Mouse (Mus musculus): ENCODE data around the gene Nbr1. TPM values are rescaled to one million over a fixed set of nuclear protein-coding genes. Genes with fewer than 3 reads are reported as not detected.

The Nbr1 gene
- total and polyA plus RNA-seq, 2 experiments from 2014 or later, result 64.7 to 141 TPM

DNA sequence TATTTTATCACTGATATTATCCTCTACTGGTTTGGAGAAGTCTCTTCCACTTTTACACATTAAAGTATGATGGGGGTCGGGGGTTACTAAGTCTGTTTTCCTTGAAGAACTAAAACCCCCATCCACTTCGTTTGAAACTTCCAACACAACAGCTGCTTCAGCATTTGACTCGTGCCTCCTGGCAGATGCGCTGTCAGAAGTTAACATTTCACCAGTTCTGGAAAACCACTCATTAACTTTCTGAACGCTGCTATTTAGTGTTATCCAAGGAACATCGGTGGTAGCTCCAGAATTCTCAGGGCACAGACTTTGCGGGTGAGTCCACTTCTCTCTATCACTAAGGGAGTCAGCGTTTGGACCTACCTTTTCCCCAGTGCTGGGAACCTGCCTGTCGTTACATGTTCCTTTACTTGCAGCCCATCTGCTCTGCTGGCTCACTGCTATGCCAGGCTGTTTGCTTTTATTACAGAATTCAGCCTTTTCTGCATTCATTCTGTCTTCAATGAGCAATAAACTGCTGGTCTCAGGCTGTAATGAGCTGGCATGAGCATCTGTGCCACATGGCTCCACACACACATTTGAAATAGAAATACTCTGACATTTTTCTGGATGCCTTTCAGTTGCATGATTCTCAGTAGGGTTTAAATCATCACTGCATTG lies 25.9 kb upstream of the Nbr1 start:
- 0 out of 2 replicates have a peak overlapping the region, but pooled peaks have one; percentile 5 for H3K27ac ChIP-seq (ENCODE audit: low read depth, low read length)
- H3K27me3 ChIP-seq (ENCODE audit: insufficient read depth, low read length), result no peaks in the 10 kb centered on the region
- WGBS, result 51% methylated on average over 9 of the region's 9 CpGs
- no peak for TF ChIP-seq CTCF (IDR thresholded peaks at IDR 0.05; ENCODE audit: low read depth)
- H3K9me3 ChIP-seq (ENCODE audit: low read length), result no peaks in the 10 kb centered on the region
- H3K4me1 ChIP-seq (ENCODE audit: insufficient read depth), result no peaks in the 10 kb centered on the region; the same call in 1 of the 2 replicates
- peak; percentile 94 for ATAC-seq
- H3K4me2 ChIP-seq (ENCODE audit: low read depth), result no peak overlapping the region
- H3K36me3 ChIP-seq (ENCODE audit: insufficient read depth), result no peaks in the 10 kb centered on the region
- H3K9ac ChIP-seq, result no peak overlapping the region
- no peak overlapping the region for H3K4me3 ChIP-seq (ENCODE audit: low read depth, low read length)
- DNase-seq, result peak; percentile 90

- Histone ChIP-seq H3K27me3 (ENCODE audit: insufficient read depth, low read length) (no peaks in the 10 kb centered on the region), H3K36me3 (ENCODE audit: insufficient read depth) (no peaks in the 10 kb centered on the region), H3K9ac (no peak overlapping the region), H3K4me2 (ENCODE audit: low read depth) (no peak overlapping the region), H3K4me3 (ENCODE audit: low read depth, low read length) (no peak overlapping the region), H3K9me3 (ENCODE audit: low read length) (no peaks in the 10 kb centered on the region), H3K27ac (ENCODE audit: low read depth, low read length) (no peak overlapping the region), H3K4me1 (ENCODE audit: insufficient read depth) (no peaks in the 10 kb centered on the region; the same call in 1 of the 2 replicates)
- ATAC-seq (no peak), DNase-seq (no peak)
- TF ChIP-seq CTCF (IDR thresholded peaks at IDR 0.05; ENCODE audit: low read depth), result no peak
- 61% methylated on average over 4 of the region's 4 CpGs for WGBS
Observed at GRCm38 (mm10) chr11:101526686-101527085, 25.3 kb upstream of the Nbr1 start.

GRCm38 (mm10) chr11:101543533-101543932 lies 8.4 kb upstream of the Nbr1 start:
- TF ChIP-seq CTCF (IDR thresholded peaks at IDR 0.05; ENCODE audit: low read depth), result no peak
- Histone ChIP-seq H3K27ac (ENCODE audit: low read depth, low read length) (no peak overlapping the region), H3K4me2 (ENCODE audit: low read depth) (no peak overlapping the region), H3K9ac (no peak overlapping the region), H3K4me3 (ENCODE audit: low read depth, low read length) (no peak overlapping the region), H3K4me1 (ENCODE audit: insufficient read depth) (no peaks in the 10 kb centered on the region), H3K27me3 (ENCODE audit: insufficient read depth, low read length) (no peaks in the 10 kb centered on the region), H3K36me3 (ENCODE audit: insufficient read depth) (no peaks in the 10 kb centered on the region), H3K9me3 (ENCODE audit: low read length) (no peaks in the 10 kb centered on the region)
- DNase-seq (no peak), ATAC-seq (no peak)
- WGBS, result 83% methylated on average over 9 of the region's 9 CpGs

- H3K27me3 ChIP-seq (ENCODE audit: insufficient read depth, low read length), result no peaks in the 10 kb centered on the region
- DNase-seq (peak; percentile 53), ATAC-seq (peak; percentile 73)
- H3K4me1 ChIP-seq (ENCODE audit: insufficient read depth), result no peaks in the 10 kb centered on the region
- TF ChIP-seq CTCF (IDR thresholded peaks at IDR 0.05; ENCODE audit: low read depth), result no peak
- no peaks in the 10 kb centered on the region for H3K36me3 ChIP-seq (ENCODE audit: insufficient read depth)
- no peak overlapping the region for H3K27ac ChIP-seq (ENCODE audit: low read depth, low read length)
- no peaks in the 10 kb centered on the region for H3K9me3 ChIP-seq (ENCODE audit: low read length)
- no peak overlapping the region for H3K9ac ChIP-seq
- no peak overlapping the region for H3K4me2 ChIP-seq (ENCODE audit: low read depth)
- 75% methylated on average over 1 of the region's 1 CpGs for WGBS
- H3K4me3 ChIP-seq (ENCODE audit: low read depth, low read length), result no peak overlapping the region
Observed at GRCm38 (mm10) chr11:101544132-101544531, 7.8 kb upstream of the Nbr1 start.

DNA sequence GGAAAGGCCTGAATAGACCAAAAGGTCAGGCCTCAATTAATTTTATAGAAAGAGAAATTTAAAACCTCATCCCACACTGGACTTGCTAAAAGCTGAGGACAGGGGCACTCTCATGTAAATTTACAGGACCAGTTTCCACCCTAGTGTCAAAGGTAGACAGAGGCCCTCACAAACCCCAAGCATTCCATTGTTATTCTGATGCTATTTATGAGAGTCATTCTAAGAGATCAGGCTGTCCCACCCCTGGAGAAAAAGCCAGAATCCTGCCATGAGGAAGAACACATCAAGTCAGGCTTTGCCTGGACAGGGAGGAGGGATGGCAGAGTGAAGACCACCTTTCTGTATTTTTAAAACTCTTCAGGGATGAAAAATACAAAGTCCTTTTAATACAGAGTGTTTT lies 3.4 kb upstream of the Nbr1 start:
- Histone ChIP-seq H3K27ac (ENCODE audit: low read depth, low read length) (no peak overlapping the region), H3K36me3 (ENCODE audit: insufficient read depth) (no peaks in the 10 kb centered on the region), H3K9ac (no peak overlapping the region), H3K4me3 (ENCODE audit: low read depth, low read length) (no peak overlapping the region), H3K4me2 (ENCODE audit: low read depth) (no peak overlapping the region), H3K9me3 (ENCODE audit: low read length) (no peaks in the 10 kb centered on the region), H3K27me3 (ENCODE audit: insufficient read depth, low read length) (no peaks in the 10 kb centered on the region), H3K4me1 (ENCODE audit: insufficient read depth) (peaks cover 6% of the 10 kb centered on the region; the same call in 1 of the 2 replicates)
- no peak for ATAC-seq
- no peak for TF ChIP-seq CTCF (IDR thresholded peaks at IDR 0.05; ENCODE audit: low read depth)
- DNase-seq, result no peak

- peak; percentile 96 for ATAC-seq
- 1% methylated on average over 37 of the region's 37 CpGs for WGBS
- peak overlapping the region; percentile 74 for H3K4me3 ChIP-seq (ENCODE audit: low read depth, low read length)
Observed at GRCm38 (mm10) chr11:101552476-101553300, 739 bp downstream of the Nbr1 start.

More at GRCm38 (mm10) chr11:101552476-101553300, 739 bp downstream of the Nbr1 start:
- peak; percentile 54 for TF ChIP-seq CTCF (IDR thresholded peaks at IDR 0.05; ENCODE audit: low read depth)
- Histone ChIP-seq H3K9me3 (ENCODE audit: low read length) (no peaks in the 10 kb centered on the region), H3K9ac (peak overlapping the region; percentile 73), H3K4me1 (ENCODE audit: insufficient read depth) (peaks cover 18% of the 10 kb centered on the region; the same call in 1 of the 2 replicates), H3K27ac (ENCODE audit: low read depth, low read length) (peak overlapping the region; percentile 95), H3K36me3 (ENCODE audit: insufficient read depth) (peaks cover 9% of the 10 kb centered on the region; the same call in 1 of the 2 replicates), H3K4me2 (ENCODE audit: low read depth) (peak overlapping the region; percentile 56), H3K27me3 (ENCODE audit: insufficient read depth, low read length) (no peaks in the 10 kb centered on the region)
- peak; percentile 99 for DNase-seq
